Mouse (Mus musculus): ENCODE data around the gene Erbb4. TPM values are rescaled to one million over a fixed set of nuclear protein-coding genes. Genes with fewer than 3 reads are reported as not detected.

Gene Erbb4
- polyA plus RNA-seq, 1 experiment from 2014 or later = 0.01 TPM

DNA sequence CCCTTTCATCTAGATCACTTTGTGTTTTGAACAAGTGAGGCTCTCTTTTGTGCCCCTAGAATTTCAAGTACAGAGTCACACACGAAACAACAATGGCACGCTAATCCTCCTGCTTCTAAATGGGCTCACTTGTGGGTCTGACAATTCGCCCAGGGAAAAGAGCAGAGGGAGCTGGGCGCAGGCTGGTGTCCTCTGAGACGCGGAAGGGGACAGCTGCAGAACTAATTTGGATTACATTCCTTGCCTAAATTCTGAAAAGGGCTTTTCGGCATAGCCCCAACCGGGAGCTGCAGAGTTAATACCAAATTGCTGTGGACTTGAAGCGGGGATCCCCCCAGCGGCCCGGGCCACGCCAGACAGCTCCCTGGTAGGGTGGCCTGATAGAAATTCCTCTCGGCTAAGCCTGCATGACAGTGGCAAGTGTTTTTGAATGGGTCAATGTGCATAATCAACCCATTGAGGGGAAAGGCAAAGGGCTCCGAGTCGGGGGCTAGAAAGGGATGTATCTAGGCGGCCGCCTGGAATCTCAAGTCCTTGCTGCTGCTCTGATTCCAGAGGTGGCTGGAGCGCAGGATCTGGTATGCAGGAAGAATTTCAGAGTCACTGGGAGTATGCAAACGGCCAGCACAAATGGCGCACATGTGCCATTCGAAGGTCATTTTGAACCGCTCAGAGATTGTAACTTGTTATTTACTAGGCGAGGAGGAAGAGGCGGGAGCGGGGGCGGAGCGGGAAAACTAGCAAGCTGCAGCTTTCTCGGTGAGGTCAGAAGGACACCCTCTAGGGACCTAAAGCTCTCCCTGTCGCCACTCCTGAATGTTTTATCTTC lies 2.2 kb downstream of the Erbb4 start:
- peak overlapping the region; percentile 72 for H3K4me2 ChIP-seq
- ATAC-seq (ENCODE audit: insufficient read depth) = no peak
- no peak overlapping the region for H3K27ac ChIP-seq (replicated peaks)
- WGBS (ENCODE audit: insufficient replicate concordance) = under 1% methylated on average over 29 of the region's 29 CpGs
- H3K9ac ChIP-seq = no peak overlapping the region
- no peaks in the 10 kb centered on the region for H3K9me3 ChIP-seq (replicated peaks)
- 0 out of 2 replicates have a peak, but pooled peaks cover 6% of the 10 kb centered on the region for H3K4me1 ChIP-seq (replicated peaks)
- peaks cover 55% of the 10 kb centered on the region for H3K27me3 ChIP-seq
- H3K4me3 ChIP-seq (replicated peaks) = peak overlapping the region; percentile 38
- H3K36me3 ChIP-seq (replicated peaks) = no peaks in the 10 kb centered on the region

DNA sequence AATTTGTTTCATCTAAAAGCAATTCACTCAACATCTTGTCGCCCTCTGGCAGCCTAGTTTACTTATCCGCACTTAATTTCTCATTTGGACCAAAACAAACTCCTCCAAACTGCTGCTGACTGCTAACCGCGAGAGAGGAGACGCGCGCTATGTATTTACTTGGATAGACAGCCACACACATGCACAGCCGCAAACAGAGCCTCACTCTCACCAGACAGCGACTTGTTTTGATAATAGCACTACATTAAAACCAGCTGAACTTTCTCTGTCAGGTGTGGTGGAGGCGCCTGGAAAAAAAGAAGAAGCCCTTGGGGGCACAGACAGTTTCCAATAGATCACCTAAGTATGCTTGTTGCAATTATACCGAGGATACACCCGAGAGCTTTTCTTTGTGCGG lies 2.8 kb downstream of the Erbb4 start:
- H3K9ac ChIP-seq = no peak overlapping the region

DNA sequence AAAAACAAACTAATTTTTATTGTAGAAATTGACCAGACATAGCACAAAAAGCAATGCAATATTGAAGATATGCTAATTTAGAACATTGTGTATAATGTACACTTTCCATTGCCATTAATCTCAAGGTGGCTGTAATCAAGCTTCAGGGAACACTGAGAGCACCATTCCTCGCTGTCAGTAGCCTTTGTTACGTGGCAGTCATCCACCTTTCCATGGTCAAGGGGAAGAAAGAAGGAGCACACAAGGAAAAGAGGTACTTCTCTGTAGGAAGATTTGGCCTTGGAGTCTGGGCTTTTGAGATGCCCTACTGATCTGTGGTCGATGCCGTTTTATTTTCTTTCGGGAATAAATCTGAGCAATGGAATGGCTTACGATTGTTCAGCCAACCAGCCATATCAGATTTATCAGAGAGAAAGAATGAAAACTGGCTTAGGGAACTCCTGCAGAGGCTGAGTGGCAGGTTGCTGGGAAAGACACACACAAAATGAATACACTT lies 4.6 kb downstream of the Erbb4 start:
- Histone ChIP-seq H3K4me3 (replicated peaks) (no peak overlapping the region), H3K27ac (replicated peaks) (no peak overlapping the region), H3K27me3 (peaks cover 41% of the 10 kb centered on the region), H3K9ac (no peak overlapping the region), H3K36me3 (replicated peaks) (no peaks in the 10 kb centered on the region), H3K4me2 (no peak overlapping the region), H3K4me1 (replicated peaks) (0 out of 2 replicates have a peak, but pooled peaks cover 3% of the 10 kb centered on the region), H3K9me3 (replicated peaks) (no peaks in the 10 kb centered on the region)
- ATAC-seq (ENCODE audit: insufficient read depth) = no peak
- WGBS (ENCODE audit: insufficient replicate concordance) = 65% methylated on average over 6 of the region's 6 CpGs

More for the DNA sequence above, 2.8 kb downstream of the Erbb4 start:
- H3K4me1 ChIP-seq (replicated peaks) = 0 out of 2 replicates have a peak, but pooled peaks cover 6% of the 10 kb centered on the region
- no peak overlapping the region for H3K4me3 ChIP-seq (replicated peaks)
- no peaks in the 10 kb centered on the region for H3K36me3 ChIP-seq (replicated peaks)
- ATAC-seq (ENCODE audit: insufficient read depth) = no peak
- peak overlapping the region; percentile 72; the same call in 1 of the 2 replicates for H3K4me2 ChIP-seq
- no peaks in the 10 kb centered on the region for H3K9me3 ChIP-seq (replicated peaks)
- 2% methylated on average over 13 of the region's 13 CpGs for WGBS (ENCODE audit: insufficient replicate concordance)
- H3K27ac ChIP-seq (replicated peaks) = no peak overlapping the region
- H3K27me3 ChIP-seq = peaks cover 55% of the 10 kb centered on the region

DNA sequence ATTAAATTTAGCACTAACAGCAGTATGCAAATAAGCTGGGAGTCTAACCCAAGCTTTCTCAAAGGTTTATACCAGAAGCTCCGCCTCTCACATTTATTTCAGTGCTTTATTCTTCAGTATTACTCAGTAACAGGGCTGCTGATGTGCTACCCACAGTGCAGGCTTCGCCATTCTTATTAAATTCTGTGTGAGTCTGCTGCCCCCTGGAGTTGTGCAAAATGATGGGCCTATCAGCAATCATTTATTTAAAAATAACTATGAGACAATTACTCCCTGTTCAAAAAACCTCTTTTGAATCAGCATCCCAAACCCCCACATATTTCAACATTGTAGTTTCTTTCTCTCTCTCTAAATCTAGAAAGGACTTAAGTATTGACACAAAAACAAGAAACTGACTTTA lies 6.2 kb downstream of the Erbb4 start:
- H3K9ac ChIP-seq = no peak overlapping the region
- no peaks in the 10 kb centered on the region for H3K9me3 ChIP-seq (replicated peaks)
- 42% methylated on average over 2 of the region's 2 CpGs for WGBS (ENCODE audit: insufficient replicate concordance)
- ATAC-seq (ENCODE audit: insufficient read depth) = no peak
- peaks cover 25% of the 10 kb centered on the region for H3K27me3 ChIP-seq
- no peak overlapping the region for H3K4me3 ChIP-seq (replicated peaks)
- H3K4me2 ChIP-seq = no peak overlapping the region
- H3K4me1 ChIP-seq (replicated peaks) = no peaks in the 10 kb centered on the region
- H3K27ac ChIP-seq (replicated peaks) = no peak overlapping the region
- no peaks in the 10 kb centered on the region for H3K36me3 ChIP-seq (replicated peaks)

DNA sequence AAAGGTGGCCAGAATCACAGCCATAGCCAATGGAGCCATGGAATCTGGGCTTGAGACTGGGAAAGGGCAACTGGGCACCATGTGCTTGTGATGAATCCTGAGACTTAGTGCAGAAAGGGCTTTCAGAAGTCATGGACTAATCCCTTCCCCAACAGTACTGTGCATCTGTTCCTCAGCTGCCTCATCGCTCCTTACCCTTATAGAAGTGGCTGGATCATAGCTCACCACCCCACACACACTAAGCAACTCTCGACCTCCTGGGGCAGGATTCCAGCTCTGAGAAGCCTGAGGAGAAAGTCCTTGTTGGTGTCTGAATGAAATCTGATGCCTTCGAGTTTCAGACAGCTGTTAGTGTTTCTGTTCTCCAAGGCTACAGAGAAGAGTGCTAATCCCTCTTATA lies 14.8 kb downstream of the Erbb4 start:
- H3K4me3 ChIP-seq (replicated peaks) = no peak overlapping the region
- H3K27me3 ChIP-seq = no peaks in the 10 kb centered on the region
- H3K9ac ChIP-seq = no peak overlapping the region
- no peak overlapping the region for H3K4me2 ChIP-seq
- WGBS (ENCODE audit: insufficient replicate concordance) = 40% methylated on average over 3 of the region's 3 CpGs
- ATAC-seq (ENCODE audit: insufficient read depth) = no peak
- no peaks in the 10 kb centered on the region for H3K9me3 ChIP-seq (replicated peaks)
- H3K27ac ChIP-seq (replicated peaks) = no peak overlapping the region
- H3K4me1 ChIP-seq (replicated peaks) = no peaks in the 10 kb centered on the region
- H3K36me3 ChIP-seq (replicated peaks) = no peaks in the 10 kb centered on the region

DNA sequence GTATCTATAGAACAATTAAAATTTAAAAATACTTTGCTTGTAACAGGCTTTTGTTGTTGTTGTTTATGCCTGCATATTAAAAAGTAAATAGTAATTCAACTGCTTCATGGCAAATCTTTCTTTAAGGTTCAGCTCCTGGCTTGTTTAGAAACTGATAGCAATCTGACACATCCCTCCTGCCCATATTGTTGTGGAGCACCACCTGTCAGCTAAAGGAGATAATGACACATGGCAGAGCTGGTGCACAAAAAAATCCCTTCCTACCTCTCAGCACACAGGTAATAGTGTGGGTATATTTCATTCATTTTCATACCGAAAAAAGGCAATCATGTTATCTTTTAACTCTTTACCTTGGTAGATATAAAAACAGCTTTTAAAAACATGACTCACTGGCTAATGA lies 18.5 kb downstream of the Erbb4 start:
- Histone ChIP-seq H3K4me3 (replicated peaks) (no peak overlapping the region), H3K9ac (no peak overlapping the region), H3K4me2 (no peak overlapping the region), H3K27me3 (no peaks in the 10 kb centered on the region), H3K9me3 (replicated peaks) (no peaks in the 10 kb centered on the region), H3K36me3 (replicated peaks) (no peaks in the 10 kb centered on the region), H3K4me1 (replicated peaks) (no peaks in the 10 kb centered on the region), H3K27ac (replicated peaks) (no peak overlapping the region)
- WGBS (ENCODE audit: insufficient replicate concordance) = 64% methylated on average over 1 of the region's 1 CpGs
- ATAC-seq (ENCODE audit: insufficient read depth) = no peak

DNA sequence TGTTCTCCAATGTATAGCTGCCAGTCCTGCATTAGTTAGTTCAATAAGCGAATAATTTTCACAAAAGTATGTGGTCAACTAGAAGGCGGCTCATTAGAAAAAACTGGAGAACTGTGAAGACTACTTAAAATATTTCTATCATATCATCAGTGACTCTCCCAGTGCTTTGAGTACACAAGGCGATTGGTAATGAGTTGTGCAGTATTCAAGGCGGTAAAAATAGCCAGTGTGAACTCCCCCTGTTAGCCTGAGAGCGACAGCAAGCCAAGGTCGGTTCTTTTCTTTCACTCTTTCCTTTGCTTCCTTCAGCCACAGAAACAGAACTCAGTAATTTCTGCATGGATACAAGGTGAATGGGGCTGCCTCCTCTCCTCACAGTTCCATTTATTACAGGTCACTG lies 22.1 kb downstream of the Erbb4 start:
- Histone ChIP-seq H3K9me3 (replicated peaks) (no peaks in the 10 kb centered on the region), H3K9ac (no peak overlapping the region), H3K4me1 (replicated peaks) (no peaks in the 10 kb centered on the region), H3K27ac (replicated peaks) (no peak overlapping the region), H3K4me3 (replicated peaks) (no peak overlapping the region), H3K36me3 (replicated peaks) (no peaks in the 10 kb centered on the region), H3K4me2 (no peak overlapping the region), H3K27me3 (no peaks in the 10 kb centered on the region)
- 50% methylated on average over 6 of the region's 6 CpGs for WGBS (ENCODE audit: insufficient replicate concordance)
- no peak for ATAC-seq (ENCODE audit: insufficient read depth)

DNA sequence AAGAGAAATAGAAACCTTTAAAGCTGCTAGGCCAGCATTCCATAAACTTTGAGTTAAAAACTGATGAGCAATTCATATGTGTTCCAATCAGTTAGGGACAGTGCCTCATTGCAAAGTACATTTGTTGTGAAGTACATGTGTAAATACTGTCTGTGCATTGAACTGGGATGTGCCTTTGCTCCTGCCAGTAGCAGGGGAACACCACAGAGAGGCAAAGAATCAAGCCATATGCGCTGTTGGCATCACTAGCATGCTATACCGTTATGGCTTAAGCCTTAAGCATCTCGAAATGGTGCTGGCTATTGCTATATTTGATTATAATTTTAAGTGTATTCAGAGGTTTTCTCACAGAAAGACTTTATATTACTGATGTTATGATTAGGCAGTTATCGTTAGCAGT lies 58.9 kb downstream of the Erbb4 start:
- Histone ChIP-seq H3K9me3 (replicated peaks) (no peaks in the 10 kb centered on the region), H3K36me3 (replicated peaks) (no peaks in the 10 kb centered on the region), H3K4me1 (replicated peaks) (no peaks in the 10 kb centered on the region), H3K4me3 (replicated peaks) (no peak overlapping the region), H3K4me2 (no peak overlapping the region), H3K27ac (replicated peaks) (no peak overlapping the region), H3K9ac (no peak overlapping the region), H3K27me3 (no peaks in the 10 kb centered on the region)
- WGBS (ENCODE audit: insufficient replicate concordance) = 72% methylated on average over 4 of the region's 4 CpGs
- ATAC-seq (ENCODE audit: insufficient read depth) = no peak

DNA sequence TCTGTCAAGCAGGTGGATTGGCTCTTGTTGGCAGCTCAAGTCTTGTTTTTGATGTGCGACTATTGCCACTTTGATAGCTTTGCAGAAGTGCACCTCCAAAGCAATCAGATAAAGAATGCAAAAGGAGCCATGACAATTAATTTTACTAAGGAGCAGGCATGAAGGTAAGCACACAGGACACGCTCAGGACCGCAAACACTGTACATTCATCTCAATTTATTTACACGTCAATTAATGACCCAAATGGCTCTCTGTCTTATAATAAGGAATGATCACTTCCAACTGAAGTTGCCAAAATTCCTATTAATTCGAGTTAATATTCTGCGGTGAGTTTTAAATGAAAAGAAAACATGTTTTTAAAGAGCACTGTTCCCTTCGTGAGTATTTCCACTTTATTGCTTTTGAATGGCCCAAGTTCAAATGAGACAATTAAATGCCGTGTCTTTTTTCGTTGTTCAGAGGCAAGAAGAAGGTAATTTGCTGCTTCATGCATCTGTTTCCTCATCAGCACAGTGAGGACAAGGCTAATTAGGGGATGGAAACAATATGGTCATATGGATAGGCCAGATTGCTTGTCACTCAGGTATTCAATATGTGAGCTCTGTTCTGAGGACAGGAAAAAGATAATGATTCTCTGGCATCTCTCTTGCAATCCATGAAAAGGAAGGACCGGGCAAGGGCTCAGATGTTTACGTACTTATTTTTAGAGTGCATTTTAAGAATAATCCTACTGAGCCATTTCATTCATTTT lies 61.5 kb downstream of the Erbb4 start:
- H3K36me3 ChIP-seq (replicated peaks) = no peaks in the 10 kb centered on the region
- no peak overlapping the region for H3K4me2 ChIP-seq
- ATAC-seq (ENCODE audit: insufficient read depth) = no peak

DNA sequence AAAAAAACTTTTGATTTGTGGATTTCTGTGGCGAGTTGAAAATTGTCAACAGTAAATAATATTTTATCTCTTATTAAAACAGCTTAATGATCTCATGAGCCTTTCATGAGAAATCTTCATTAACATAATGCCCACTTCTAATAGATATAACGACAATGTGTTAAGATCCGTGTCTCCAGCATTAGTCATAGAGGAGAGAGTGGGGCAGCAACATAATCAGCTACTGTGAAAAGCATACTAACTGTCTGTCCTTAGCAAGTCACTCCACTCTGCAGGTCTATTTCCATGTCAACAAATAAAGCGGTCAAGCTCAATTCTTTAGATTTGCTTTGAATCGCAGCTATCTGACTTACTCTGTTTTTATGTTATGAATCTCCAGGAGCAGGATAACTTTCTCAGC lies 80.0 kb downstream of the Erbb4 start:
- H3K4me3 ChIP-seq (replicated peaks) = no peak overlapping the region
- no peaks in the 10 kb centered on the region for H3K36me3 ChIP-seq (replicated peaks)
- no peak overlapping the region for H3K27ac ChIP-seq (replicated peaks)
- H3K4me2 ChIP-seq = no peak overlapping the region
- no peaks in the 10 kb centered on the region for H3K4me1 ChIP-seq (replicated peaks)
- 64% methylated on average over 5 of the region's 5 CpGs for WGBS (ENCODE audit: insufficient replicate concordance)
- ATAC-seq (ENCODE audit: insufficient read depth) = no peak
- no peak overlapping the region for H3K9ac ChIP-seq
- H3K9me3 ChIP-seq (replicated peaks) = no peaks in the 10 kb centered on the region
- no peaks in the 10 kb centered on the region for H3K27me3 ChIP-seq

More for the DNA sequence above, 61.5 kb downstream of the Erbb4 start:
- no peaks in the 10 kb centered on the region for H3K9me3 ChIP-seq (replicated peaks)
- H3K4me3 ChIP-seq (replicated peaks) = no peak overlapping the region
- H3K9ac ChIP-seq = no peak overlapping the region
- H3K4me1 ChIP-seq (replicated peaks) = no peaks in the 10 kb centered on the region
- no peak overlapping the region for H3K27ac ChIP-seq (replicated peaks)
- H3K27me3 ChIP-seq = no peaks in the 10 kb centered on the region
- 63% methylated on average over 11 of the region's 11 CpGs for WGBS (ENCODE audit: insufficient replicate concordance)

DNA sequence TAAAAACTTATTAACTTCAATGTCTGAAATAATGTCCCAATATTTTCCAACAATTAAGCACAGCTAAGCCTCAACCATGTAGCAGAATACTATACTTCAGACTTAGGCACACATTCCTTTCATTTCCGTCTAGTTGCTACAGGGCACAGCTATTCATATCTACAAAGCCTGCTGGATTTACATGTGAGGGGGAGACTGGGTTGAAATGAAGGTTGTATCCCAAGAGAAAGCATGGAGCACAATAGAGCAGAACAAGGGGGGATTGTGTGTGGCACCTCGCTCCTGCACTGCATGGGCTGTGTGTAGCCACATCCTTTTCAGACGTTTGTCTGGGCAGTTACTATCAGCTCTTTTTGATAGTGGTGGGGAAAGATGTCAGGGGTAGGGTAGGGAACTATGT lies 83.0 kb downstream of the Erbb4 start:
- Histone ChIP-seq H3K9me3 (replicated peaks) (no peaks in the 10 kb centered on the region), H3K4me2 (no peak overlapping the region), H3K36me3 (replicated peaks) (no peaks in the 10 kb centered on the region), H3K27me3 (no peaks in the 10 kb centered on the region), H3K9ac (no peak overlapping the region), H3K4me1 (replicated peaks) (no peaks in the 10 kb centered on the region), H3K4me3 (replicated peaks) (no peak overlapping the region), H3K27ac (replicated peaks) (no peak overlapping the region)
- no peak for ATAC-seq (ENCODE audit: insufficient read depth)
- WGBS (ENCODE audit: insufficient replicate concordance) = 41% methylated on average over 3 of the region's 3 CpGs

Data from liver, embryonic 15.5 days (tissue).